In genomic region chr16:29711912-29712681, GRCm38 (mm10) we compare ENCODE assay signal across 13 mouse cellular contexts.
DNase-seq lines count a peak whose midpoint lies in the region; ATAC-seq lines count a peak whose summit lies in the region.
"Had no signal": no experiment of that assay in that cellular context is flagged by ENCODE, and none has a peak within 500 bp of the region (broad histone marks: within the 10 kb centered on the region; RNA-seq: fewer than 3 reads in every experiment).

No protein-coding gene starts in this region.

- no peaks in the 10 kb centered on the region for H3K27me3 ChIP-seq in embryonic facial prominence, embryonic 14.5 days (replicated peaks; ENCODE audit: control insufficient read depth, insufficient read depth, low read length)
- H3K27me3 ChIP-seq in embryonic facial prominence, embryonic 10.5 days (replicated peaks; ENCODE audit: low read depth, poor library complexity, severe bottlenecking): peaks cover 84% of the 10 kb centered on the region
- H3K27me3 ChIP-seq: heart, embryonic 13.5 days; stomach, embryonic 15.5 days had no signal

- no peak overlapping the region for H3K4me3 ChIP-seq in embryonic facial prominence, embryonic 14.5 days (ENCODE audit: low read depth, low read length)
- no peak overlapping the region for H3K4me3 ChIP-seq in embryonic facial prominence, embryonic 10.5 days
- H3K4me3 ChIP-seq: heart, embryonic 13.5 days; stomach, embryonic 15.5 days had no signal

- DNase-seq in embryonic facial prominence, embryonic 14.5 days (ENCODE audit: low spot score): no peak
- DNase-seq in embryonic facial prominence, embryonic 10.5 days (ENCODE audit: low spot score): no peak
- peak; percentile 20 to 39 for DNase-seq in lung, adult 18-20 months
- no peak for DNase-seq in lung, postnatal 4 days
- peak; percentile 82 for DNase-seq in cerebellum, adult 9-10 months
- DNase-seq in heart, postnatal 25 days (ENCODE audit: low spot score): peak; percentile 56
- DNase-seq in frontal cortex, postnatal 10 days (ENCODE audit: low spot score in 2 of 2): no peak
- no peak for DNase-seq in spleen, postnatal 14 days (ENCODE audit: low spot score in 2 of 2)
- DNase-seq: adrenal gland, postnatal 10 days; kidney, adult 9 months; liver, postnatal 0 days had no signal

- WGBS in embryonic facial prominence, embryonic 14.5 days: 67% methylated on average over 12 of the region's 12 CpGs
- WGBS in embryonic facial prominence, embryonic 10.5 days: 88% methylated on average over 12 of the region's 12 CpGs

- ATAC-seq in embryonic facial prominence, embryonic 14.5 days (ENCODE audit: low read depth): peak; percentile 57
- ATAC-seq: liver, postnatal 0 days had no signal

- no peak overlapping the region for H3K9ac ChIP-seq in embryonic facial prominence, embryonic 14.5 days (ENCODE audit: low read depth, low read length)
- H3K9ac ChIP-seq: heart, embryonic 13.5 days; liver, postnatal 0 days; stomach, embryonic 15.5 days had no signal

- H3K4me2 ChIP-seq in embryonic facial prominence, embryonic 14.5 days (ENCODE audit: low read depth, low read length): no peak overlapping the region
- H3K4me2 ChIP-seq: heart, embryonic 13.5 days; stomach, embryonic 15.5 days had no signal

- intact Hi-C loops in heart, postnatal 25 days (cut with DNase I): no loop called here

- H3K9me3 ChIP-seq in embryonic facial prominence, embryonic 14.5 days (ENCODE audit: control insufficient read depth, low read length): no peaks in the 10 kb centered on the region
- no peaks in the 10 kb centered on the region for H3K9me3 ChIP-seq in embryonic facial prominence, embryonic 10.5 days
- H3K9me3 ChIP-seq: heart, embryonic 13.5 days; stomach, embryonic 15.5 days had no signal

- no peak overlapping the region for H3K27ac ChIP-seq in embryonic facial prominence, embryonic 14.5 days (replicated peaks; ENCODE audit: low read depth, low read length)
- no peak overlapping the region for H3K27ac ChIP-seq in embryonic facial prominence, embryonic 10.5 days (replicated peaks)
- H3K27ac ChIP-seq: heart, embryonic 13.5 days; stomach, embryonic 15.5 days had no signal

- no peaks in the 10 kb centered on the region for H3K36me3 ChIP-seq in embryonic facial prominence, embryonic 14.5 days (ENCODE audit: control insufficient read depth, insufficient read depth, low read length)
- no peaks in the 10 kb centered on the region for H3K36me3 ChIP-seq in embryonic facial prominence, embryonic 10.5 days (replicated peaks)
- H3K36me3 ChIP-seq: heart, embryonic 13.5 days; stomach, embryonic 15.5 days had no signal

- peaks cover 17% of the 10 kb centered on the region; the same call in 1 of the 2 replicates for H3K4me1 ChIP-seq in embryonic facial prominence, embryonic 14.5 days (ENCODE audit: control insufficient read depth, insufficient read depth, low read length)
- peaks cover 16% of the 10 kb centered on the region for H3K4me1 ChIP-seq in embryonic facial prominence, embryonic 10.5 days
- H3K4me1 ChIP-seq: stomach, embryonic 15.5 days had no signal

Comparison
In these comparisons a context has a peak if more than half of its experiments do, and no peak if none do; other contexts are left out.
1. DNase-seq: peak in lung, adult 18-20 months (2 of 2), cerebellum, adult 9-10 months (single experiment) and heart, postnatal 25 days (single experiment); none in embryonic facial prominence, embryonic 14.5 days (single experiment), embryonic facial prominence, embryonic 10.5 days (single experiment), lung, postnatal 4 days (0 of 2), frontal cortex, postnatal 10 days (0 of 2) and spleen, postnatal 14 days (0 of 2).